Mouse (Mus musculus) adrenal gland, postnatal 14 days (tissue): ENCODE measurements around the gene Itgb1bp1. TPM values are rescaled to one million over a fixed set of nuclear protein-coding genes. Genes with fewer than 3 reads are reported as not detected.

Experiments
- DNase-seq: peaks from one replicate; pipeline ENCODE4 v3.0.0; 2021; ENCODE audit warnings: mixed read lengths
- total RNA-seq: library from RNA; stranded (reverse); gene quantifications from 2 replicates; pipeline ENCODE4 v1.2.3, GENCODE M21; 2021

The Itgb1bp1 gene
- total RNA-seq, 1 experiment from 2014 or later: 70.1 TPM

DNA sequence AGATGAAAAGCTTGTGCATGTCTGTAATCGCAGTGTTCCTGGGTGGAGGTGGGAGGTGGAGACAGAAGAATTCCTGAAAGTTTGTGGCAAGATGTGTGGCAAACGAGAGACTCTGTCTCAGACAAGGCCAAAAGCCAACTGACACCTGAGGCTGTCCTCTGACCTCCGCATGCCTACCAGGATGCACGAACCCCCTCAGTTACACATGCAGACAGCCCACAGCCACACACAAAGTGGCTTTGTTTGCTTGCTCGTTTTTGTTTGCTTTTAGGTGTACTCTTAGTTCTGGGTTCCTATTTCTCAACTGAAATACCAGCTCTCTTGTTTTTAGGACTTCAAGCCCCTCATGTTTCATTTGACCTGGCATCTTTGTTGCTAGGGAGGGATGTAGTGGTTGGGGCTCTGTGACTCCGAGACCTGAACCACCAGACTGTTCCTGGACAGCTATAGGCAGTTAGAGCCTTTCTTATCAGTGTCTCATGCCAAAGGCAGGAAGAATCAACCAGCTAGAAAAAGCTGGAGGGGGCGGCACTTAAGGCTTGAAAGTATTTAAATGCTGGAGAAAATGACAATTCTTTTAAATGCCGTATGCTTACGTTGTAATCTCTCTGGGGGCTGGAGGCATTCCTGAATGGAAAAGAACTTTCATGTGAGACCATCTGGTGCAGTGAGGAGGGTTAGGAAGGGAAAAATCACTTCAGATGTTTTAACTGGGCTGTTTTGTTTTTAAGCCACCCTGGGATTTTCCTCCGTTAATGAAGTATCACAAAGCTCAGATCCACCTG lies 84.4 kb downstream of the Itgb1bp1 start:
- no peak for DNase-seq

- DNase-seq: no peak
These were observed 85.5 kb downstream of the Itgb1bp1 start for GRCm38 (mm10) chr12:21200613-21201012.

GRCm38 (mm10) chr12:21196420-21196819 lies 89.7 kb downstream of the Itgb1bp1 start:
- DNase-seq: no peak

GRCm38 (mm10) chr12:21195497-21195896 lies 90.6 kb downstream of the Itgb1bp1 start:
- DNase-seq: no peak

GRCm38 (mm10) chr12:21191546-21191945 lies 94.5 kb downstream of the Itgb1bp1 start:
- DNase-seq: no peak

Other genes starting within 250 kb of the Itgb1bp1 start
- gene Cpsf3, start 893 bp downstream of the Itgb1bp1 start, total RNA-seq: 63.3 and 77.7 TPM in 2 replicates
- 73.4 and 79.7 TPM in 2 replicates for gene Iah1, start 30.1 kb upstream of the Itgb1bp1 start, total RNA-seq
- 42.2 and 53.2 TPM in 2 replicates for gene Adam17, start 87.3 kb upstream of the Itgb1bp1 start, total RNA-seq
- gene Ywhaq, start 131.4 kb upstream of the Itgb1bp1 start, total RNA-seq: 257 and 263 TPM in 2 replicates